Mouse (Mus musculus) erythroblast, adult 5-6 weeks (primary cell): Measurements from ENCODE around the gene Pde1b. TPM values are rescaled to one million over a fixed set of nuclear protein-coding genes. Genes with fewer than 3 reads are reported as not detected.

Experiments
- ATAC-seq: replicated peaks from 2 replicates; pipeline ENCODE4 v1.8.0; 2016; ENCODE audit warnings: moderate number of reproducible peaks, mild to moderate bottlenecking, moderate TSS enrichment, inconsistent platforms; ENCODE audit not compliant: poor library complexity, low FRiP score, severe bottlenecking
- total RNA-seq, 2 experiments: library from RNA; stranded (forward) in 1 of 2; stranded (reverse) in 1 of 2; fragments of 150-400 nt in 1 of 2; fragments of 200-764, 138-1000 nt in 1 of 2; gene quantifications; 2 replicates each; pipeline versions ENCODE4 v1.2.3 to v1.2.4; 2015 to 2017; ENCODE audit warnings: low replicate concordance in 2 of 2

Pde1b gene
- 1.9 and 4.6 TPM in 2 replicates for total RNA-seq (2015; ENCODE audit: low replicate concordance)
- total RNA-seq (2017; ENCODE audit: low replicate concordance) = 1.5 and 2.0 TPM in 2 replicates

- ATAC-seq = no peak
Measured at GRCm38 (mm10) chr15:103502435-103503250, at the start of gene Pde1b. Gene Pde1b (plus strand): TSS chr15:103503034.

DNA sequence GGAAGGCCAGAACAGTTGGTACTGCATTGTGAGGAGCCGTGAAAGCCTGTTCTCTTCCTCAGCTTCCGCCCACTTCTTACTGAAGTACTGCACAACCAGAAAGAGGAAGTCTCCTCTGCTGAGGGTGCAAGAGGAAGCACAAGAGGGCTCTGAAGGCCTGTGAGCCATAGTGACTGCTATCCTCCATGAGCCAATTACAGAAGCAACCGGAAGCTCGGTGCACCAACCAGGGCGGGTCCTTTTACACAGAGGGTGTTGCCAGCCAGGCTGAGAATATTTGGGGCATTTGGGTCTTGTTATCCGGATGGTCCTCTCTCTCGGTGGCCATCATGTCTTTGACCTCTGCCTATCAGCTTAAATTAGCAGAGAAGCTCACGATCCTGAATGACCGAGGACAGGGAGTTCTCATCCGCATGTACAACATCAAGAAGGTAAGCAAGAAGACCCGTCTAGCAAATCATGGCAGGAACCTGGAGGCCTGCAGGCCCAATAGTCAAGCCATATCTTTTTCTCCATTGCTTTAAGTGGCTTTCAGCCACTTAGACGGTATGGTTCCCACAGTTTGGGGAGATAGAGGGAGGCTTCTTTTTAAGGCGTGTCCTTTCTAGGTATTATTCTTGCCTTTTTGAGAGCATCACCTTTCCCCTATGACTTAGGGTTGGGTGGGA, 49.1 kb upstream of the Pde1b start, which contains the start of gene Nckap1l:
Nckap1l (plus strand) TSS at position 244 of the 668 bp plus-strand sequence.
- ATAC-seq = peak; percentile 71

DNA sequence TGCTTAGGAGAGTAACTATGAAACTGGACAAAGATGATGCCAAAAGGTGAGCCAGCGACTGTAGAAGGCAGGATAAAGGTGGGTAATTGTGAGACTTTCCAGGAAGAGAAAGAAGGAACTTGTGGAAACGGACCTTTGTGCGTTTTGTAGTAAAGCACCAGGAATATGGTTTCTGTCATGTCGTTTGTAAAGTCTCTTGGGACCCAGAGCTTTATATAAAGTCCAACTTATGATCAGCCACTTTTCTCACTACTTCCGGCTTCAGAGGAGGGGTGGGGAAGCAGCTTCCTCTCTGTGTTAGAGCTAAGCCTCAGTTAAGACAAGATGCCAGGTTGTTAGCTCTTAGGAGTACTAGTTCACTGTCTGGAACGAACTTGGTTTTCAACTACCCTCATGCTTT, 48.4 kb upstream of the Pde1b start:
- no peak for ATAC-seq

DNA sequence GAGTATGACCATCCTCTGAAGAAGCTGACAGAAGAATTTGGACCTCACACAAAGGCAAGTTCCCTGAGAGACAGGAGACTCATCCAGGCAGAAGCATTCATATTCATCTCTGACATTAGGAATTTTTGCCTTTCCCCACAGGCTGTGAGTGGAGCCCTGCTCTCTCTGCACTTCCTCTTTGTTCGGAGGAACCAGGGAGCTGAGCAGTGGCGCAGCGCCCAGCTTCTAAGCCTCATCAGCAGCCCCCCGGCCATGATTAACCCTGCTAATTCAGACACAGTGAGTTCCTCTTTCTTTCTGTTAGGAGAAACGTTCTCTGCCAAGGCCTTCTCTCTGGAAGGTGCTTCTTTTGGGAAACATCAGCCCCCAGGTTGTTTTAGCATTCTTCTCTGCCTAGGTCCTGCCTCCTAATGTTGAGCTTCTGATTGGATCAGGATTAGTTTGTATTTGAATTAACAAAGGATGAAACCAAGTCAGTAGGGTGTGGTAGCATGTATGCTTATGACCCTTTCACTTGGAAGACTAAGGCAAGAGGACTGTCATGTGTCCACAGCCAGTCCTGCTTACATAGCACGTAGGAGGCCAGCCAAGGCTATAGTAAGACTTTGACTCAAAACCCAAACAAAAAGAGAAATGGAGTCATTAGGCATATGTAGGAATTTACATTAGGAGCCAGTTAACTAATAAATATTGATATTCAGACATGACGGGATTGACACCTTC, 40.1 kb upstream of the Pde1b start:
- no peak for ATAC-seq

- ATAC-seq = no peak
Measured at GRCm38 (mm10) chr15:103471488-103472194, 31.2 kb upstream of the Pde1b start.

DNA sequence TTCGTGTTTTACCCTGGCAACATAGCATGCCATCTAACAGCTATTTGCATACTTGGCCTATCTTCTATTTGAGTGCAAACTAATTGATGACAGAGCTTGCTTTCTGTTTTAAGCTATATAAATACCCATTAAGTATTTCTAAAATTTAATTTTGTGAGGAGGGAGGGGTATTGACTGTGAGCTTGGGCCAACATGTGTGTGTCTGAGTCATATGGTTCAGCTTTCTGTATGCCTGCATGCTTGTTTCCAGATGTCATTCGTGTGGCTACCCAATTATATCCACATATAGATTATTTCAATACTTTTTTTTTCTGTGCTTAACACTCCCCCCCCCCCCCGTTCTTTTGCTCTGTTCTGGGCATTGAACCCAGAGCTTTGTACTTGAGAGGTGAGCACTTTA, 30.6 kb upstream of the Pde1b start:
- no peak for ATAC-seq

DNA sequence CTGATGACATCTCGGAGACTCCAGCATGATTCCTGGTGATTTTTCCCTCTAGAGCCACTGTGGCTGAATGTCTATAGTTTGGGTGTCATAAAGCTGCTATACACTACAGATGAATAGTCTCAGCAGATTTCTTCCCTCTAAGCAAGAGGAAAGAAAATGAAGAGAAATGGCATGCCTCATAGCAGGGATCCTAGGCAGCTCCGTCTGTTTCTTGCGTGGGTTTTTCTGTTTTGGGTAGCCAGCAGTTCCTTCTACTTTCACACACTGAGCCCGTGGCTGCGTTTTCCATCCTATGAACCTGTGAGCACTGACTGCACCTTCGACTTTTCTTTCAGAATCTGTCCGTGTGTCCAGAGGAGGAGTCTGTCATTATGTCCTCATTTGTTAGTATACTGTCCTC, 29.7 kb upstream of the Pde1b start:
- ATAC-seq = no peak

- no peak for ATAC-seq
Measured at GRCm38 (mm10) chr15:103473769-103474168, 29.1 kb upstream of the Pde1b start.

DNA sequence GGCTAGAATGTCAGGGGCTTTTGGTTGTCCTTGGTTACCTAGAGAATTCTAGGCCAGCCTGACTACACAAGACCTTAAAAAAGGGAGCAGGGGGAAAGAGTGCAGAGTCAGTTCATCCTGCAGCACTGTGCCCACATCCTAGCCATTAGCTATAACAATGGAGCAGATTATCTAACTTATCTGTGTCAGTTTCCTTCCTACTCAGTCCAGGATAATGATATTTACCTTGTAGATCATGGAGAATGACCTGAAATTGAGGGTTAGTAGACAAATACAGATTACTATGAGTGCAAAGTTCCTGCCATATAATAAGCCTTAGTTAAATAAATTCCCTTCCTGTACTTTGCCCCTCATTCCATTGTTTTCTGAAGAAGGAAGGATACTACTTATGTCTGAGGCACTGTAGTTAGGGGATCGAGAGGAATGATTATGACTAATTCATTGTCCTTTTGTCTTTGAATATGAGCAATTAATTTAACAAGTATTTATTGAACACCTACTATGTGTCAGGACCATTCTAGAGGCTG, 23.7 kb upstream of the Pde1b start:
- ATAC-seq = no peak

GRCm38 (mm10) chr15:103480129-103480528, 22.7 kb upstream of the Pde1b start:
- no peak for ATAC-seq

DNA sequence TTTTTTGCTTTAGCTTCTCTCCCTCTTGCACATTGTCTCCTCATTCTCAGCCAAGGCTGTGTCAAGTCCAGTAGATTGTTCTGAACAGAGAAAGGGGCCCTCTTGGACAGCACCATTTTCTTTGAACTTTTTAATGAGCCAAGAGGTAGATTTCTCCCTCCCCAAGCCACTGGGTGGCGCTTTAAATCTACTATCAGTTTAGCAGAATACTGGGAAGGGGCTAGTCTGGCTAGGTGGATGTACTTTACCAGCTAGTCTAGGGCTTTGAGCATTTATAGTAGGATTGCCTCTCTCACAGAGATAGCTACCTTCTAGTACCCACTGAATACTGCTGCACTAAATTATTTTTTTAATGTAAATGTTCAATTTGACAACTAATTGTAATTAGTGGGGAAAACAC, 20.3 kb upstream of the Pde1b start:
- no peak for ATAC-seq

DNA sequence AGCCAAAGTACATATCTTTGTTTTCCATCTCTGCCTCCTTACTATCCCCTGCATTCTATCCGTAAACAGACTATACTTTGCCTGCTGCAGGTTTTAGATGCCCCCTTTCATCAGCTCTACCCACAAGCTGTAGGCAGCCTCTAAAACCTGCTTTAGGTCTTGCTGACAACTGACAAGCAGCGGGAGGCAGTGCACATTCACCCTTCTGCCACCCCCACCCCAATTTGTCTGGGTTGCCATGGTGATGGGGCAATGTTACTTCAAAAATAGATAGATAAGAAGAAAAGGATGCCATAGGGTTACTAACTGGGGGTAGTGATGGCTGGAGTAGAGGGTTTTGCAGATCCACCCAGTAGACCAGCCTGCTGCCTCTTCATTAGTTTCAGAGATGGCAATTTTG, 18.3 kb upstream of the Pde1b start:
- ATAC-seq = no peak

DNA sequence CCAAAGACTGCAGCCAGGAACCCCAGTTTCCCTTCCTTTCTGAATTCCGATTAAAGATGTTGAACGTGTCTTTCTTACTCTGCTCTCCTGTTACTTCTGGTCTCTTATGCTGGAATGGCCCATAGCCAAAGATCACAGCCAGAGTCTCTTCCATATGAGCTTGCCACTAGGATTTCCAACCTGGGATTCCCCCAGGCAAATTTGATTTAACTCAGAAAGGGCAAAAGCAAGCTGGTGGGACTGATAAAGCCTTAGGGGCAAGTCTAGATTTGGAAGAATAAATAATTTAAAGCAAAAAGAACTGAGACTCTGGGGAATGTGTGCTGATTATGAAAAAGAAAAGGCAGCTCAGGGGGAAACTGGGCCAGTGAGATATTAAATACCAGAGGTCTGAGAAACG, 17.7 kb upstream of the Pde1b start:
- no peak for ATAC-seq

DNA sequence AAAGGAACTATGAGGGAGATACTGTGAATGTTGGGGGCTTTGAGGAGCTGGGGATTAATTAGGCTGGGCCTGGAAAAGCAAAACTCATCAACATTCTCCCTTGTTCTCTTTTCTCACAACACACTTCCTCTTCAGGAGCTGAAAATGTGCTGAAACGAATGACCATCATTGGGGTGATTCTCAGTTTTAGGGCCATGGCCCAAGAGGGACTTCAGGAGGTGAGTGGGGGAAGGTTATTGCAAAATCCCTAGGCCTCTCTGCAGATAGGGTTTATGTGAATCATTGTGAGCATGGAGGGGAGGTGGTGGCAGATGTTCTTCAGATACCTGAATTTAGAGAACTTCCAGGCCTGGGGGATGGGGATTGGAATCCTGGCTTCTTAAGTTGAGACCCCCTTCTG, 16.2 kb upstream of the Pde1b start:
- no peak for ATAC-seq

DNA sequence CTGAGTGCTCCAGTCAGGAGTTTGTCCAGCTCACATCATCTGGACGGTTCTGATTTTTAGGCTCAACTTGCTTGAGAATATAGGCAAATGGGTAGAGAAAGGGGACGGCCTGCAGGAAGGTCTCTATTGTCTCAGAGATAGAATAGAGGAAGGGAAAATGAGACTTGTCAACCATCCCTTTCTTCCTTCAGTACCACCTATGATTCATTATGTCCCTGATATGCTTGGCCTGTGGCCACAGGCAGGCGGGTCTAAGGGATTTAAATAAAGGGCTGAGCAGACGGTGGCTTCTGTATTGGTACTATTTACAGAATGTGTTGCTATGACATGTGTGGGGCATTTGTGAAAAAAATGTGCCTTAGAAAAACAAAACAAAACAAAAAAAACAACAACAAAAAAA, 14.5 kb upstream of the Pde1b start:
- no peak for ATAC-seq

- no peak for ATAC-seq
Measured at GRCm38 (mm10) chr15:103496204-103497140, 6.4 kb upstream of the Pde1b start.

- ATAC-seq = no peak
Measured at GRCm38 (mm10) chr15:103498157-103498556, 4.7 kb upstream of the Pde1b start.

GRCm38 (mm10) chr15:103500723-103501122, 2.1 kb upstream of the Pde1b start:
- ATAC-seq = no peak

DNA sequence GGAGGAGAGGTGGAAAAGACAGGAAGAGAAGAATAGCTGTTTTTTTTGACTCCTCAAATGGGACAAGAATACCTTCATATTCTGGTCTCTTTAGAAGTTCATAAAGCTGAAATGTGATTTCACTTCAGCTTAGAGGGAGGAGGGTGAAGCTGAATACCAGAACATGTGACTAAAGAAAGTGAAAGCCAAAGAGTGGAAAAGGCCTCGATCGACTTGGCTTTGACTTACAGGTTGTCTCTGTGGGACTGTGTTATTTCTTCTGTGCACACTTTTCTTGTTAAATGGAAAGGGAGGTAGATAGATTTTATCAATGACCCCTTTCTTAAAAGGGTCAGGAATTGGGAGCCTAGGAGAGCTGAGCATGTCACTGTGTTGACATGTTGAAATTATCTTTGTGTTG, 1.6 kb upstream of the Pde1b start:
- ATAC-seq = no peak
